Mouse (Mus musculus) stomach, embryonic 14.5 days (tissue): ENCODE measurements around the gene Palld. TPM values are rescaled to one million over a fixed set of nuclear protein-coding genes. Genes with fewer than 3 reads are reported as not detected.

Experiments used
- ATAC-seq: fragments of 200-750 bp; cut with Nextera tagmentation; 2 replicates; pipeline ENCODE4 v1.8.0; 2017; ENCODE audit warnings: low read depth, moderate TSS enrichment; ENCODE audit not compliant: insufficient number of reproducible peaks, insufficient read depth, low FRiP score
- H3K27ac ChIP-seq: fragments of 300-500 bp; sonication (generic); 2 replicates; pipeline ENCODE4 v1.5.1; 2014; ENCODE audit warnings: mild to moderate bottlenecking, low read length, moderate library complexity, mixed read lengths
- H3K27me3 ChIP-seq: fragments of 300-500 bp; sonication (generic); 2 replicates; pipeline ENCODE4 v1.6.1; 2014; ENCODE audit warnings: low read length, control low read depth, mixed read lengths; ENCODE audit not compliant: control insufficient read depth, insufficient read depth
- H3K36me3 ChIP-seq: fragments of 300-500 bp; sonication (generic); 2 replicates; pipeline ENCODE4 v1.6.1; 2014; ENCODE audit warnings: mild to moderate bottlenecking, control low read depth, low read length, moderate library complexity, mixed read lengths; ENCODE audit not compliant: control insufficient read depth, insufficient read depth
- H3K4me1 ChIP-seq: fragments of 300-500 bp; sonication (generic); 2 replicates; pipeline ENCODE4 v1.6.1; 2014; ENCODE audit warnings: low read length, control low read depth, mixed read lengths; ENCODE audit not compliant: control insufficient read depth, insufficient read depth
- H3K4me2 ChIP-seq: fragments of 300-500 bp; sonication (generic); replicated peaks from 2 replicates; pipeline ENCODE4 v1.6.1; 2014; ENCODE audit warnings: low read depth, low read length, control low read depth
- H3K4me3 ChIP-seq: fragments of 300-500 bp; sonication (generic); 2 replicates; pipeline ENCODE4 v1.5.1; 2014; ENCODE audit warnings: low read depth, low read length, control low read depth
- H3K9ac ChIP-seq: fragments of 300-500 bp; sonication (generic); replicated peaks from 2 replicates; pipeline ENCODE4 v1.6.1; 2014; ENCODE audit warnings: low read depth, mild to moderate bottlenecking, control low read depth, low read length, moderate library complexity, mixed read lengths
- H3K9me3 ChIP-seq: fragments of 300-500 bp; sonication (generic); 2 replicates; pipeline ENCODE4 v1.6.1; 2016; ENCODE audit warnings: low read depth, low read length, control low read depth; ENCODE audit not compliant: control insufficient read depth
- WGBS: fragments of 180-500 bp; shearing (Covaris S2); extraction: QIAGEN DNeasy Blood & Tissue Kit; methylation state at CpG from one replicate; pipeline ENCODE4 v1.1.7; 2014; 5-methylcytosine and 5-hydroxymethylcytosine counted together
- polyA plus RNA-seq: library from polyadenylated mRNA; unstranded; fragments of >200 nt; fragmentation: Nextera tagmentation; extraction: Ambion mirVana; gene quantifications from 2 replicates; pipeline ENCODE4 v1.2.1, GENCODE M21; 2014

The Palld gene
- polyA plus RNA-seq, 1 experiment from 2014 or later: 91.0 TPM

- 85% methylated on average over 3 of the region's 3 CpGs for WGBS
- no peaks in the 10 kb centered on the region for H3K27me3 ChIP-seq
Observed at GRCm38 (mm10) chr8:61617049-61617448, 285.4 kb downstream of the Palld start.

GRCm38 (mm10) chr8:61615711-61616697 lies 286.5 kb downstream of the Palld start:
- 62% methylated on average over 9 of the region's 9 CpGs for WGBS

More at GRCm38 (mm10) chr8:61617049-61617448, 285.4 kb downstream of the Palld start:
- Histone ChIP-seq H3K4me2 (no peak overlapping the region), H3K36me3 (no peaks in the 10 kb centered on the region), H3K9ac (no peak overlapping the region), H3K9me3 (no peaks in the 10 kb centered on the region), H3K27ac (no peak overlapping the region), H3K4me3 (no peak overlapping the region), H3K4me1 (no peaks in the 10 kb centered on the region)
- ATAC-seq: no peak

GRCm38 (mm10) chr8:61611741-61612140 lies 290.7 kb downstream of the Palld start:
- Histone ChIP-seq H3K27me3 (no peaks in the 10 kb centered on the region), H3K4me1 (0 out of 2 replicates have a peak, but pooled peaks cover 8% of the 10 kb centered on the region), H3K9ac (no peak overlapping the region), H3K36me3 (no peaks in the 10 kb centered on the region), H3K27ac (no peak overlapping the region), H3K9me3 (no peaks in the 10 kb centered on the region), H3K4me2 (no peak overlapping the region), H3K4me3 (no peak overlapping the region)
- 79% methylated on average over 6 of the region's 6 CpGs for WGBS
- ATAC-seq: no peak

More at GRCm38 (mm10) chr8:61615711-61616697, 286.5 kb downstream of the Palld start:
- Histone ChIP-seq H3K27me3 (no peaks in the 10 kb centered on the region), H3K36me3 (no peaks in the 10 kb centered on the region), H3K27ac (no peak overlapping the region), H3K4me1 (no peaks in the 10 kb centered on the region), H3K4me3 (no peak overlapping the region), H3K9me3 (no peaks in the 10 kb centered on the region), H3K9ac (no peak overlapping the region), H3K4me2 (no peak overlapping the region)
- no peak for ATAC-seq

- ATAC-seq: no peak
- Histone ChIP-seq H3K9me3 (no peaks in the 10 kb centered on the region), H3K4me3 (no peak overlapping the region), H3K4me2 (no peak overlapping the region), H3K9ac (no peak overlapping the region), H3K27ac (no peak overlapping the region), H3K36me3 (no peaks in the 10 kb centered on the region), H3K27me3 (no peaks in the 10 kb centered on the region), H3K4me1 (0 out of 2 replicates have a peak, but pooled peaks cover 8% of the 10 kb centered on the region)
- whole genome bisulfite sequencing: 88% methylated on average over 7 of the region's 7 CpGs
Observed at GRCm38 (mm10) chr8:61611077-61611476, 291.4 kb downstream of the Palld start.

GRCm38 (mm10) chr8:61610546-61610945 lies 291.9 kb downstream of the Palld start:
- no peak for ATAC-seq
- 82% methylated on average over 5 of the region's 5 CpGs for WGBS
- H3K36me3 ChIP-seq: no peaks in the 10 kb centered on the region
- H3K27ac ChIP-seq: no peak overlapping the region
- H3K9ac ChIP-seq: no peak overlapping the region
- H3K27me3 ChIP-seq: no peaks in the 10 kb centered on the region
- no peak overlapping the region for H3K4me2 ChIP-seq
- H3K4me3 ChIP-seq: no peak overlapping the region
- peaks cover 8% of the 10 kb centered on the region; the same call in 1 of the 2 replicates for H3K4me1 ChIP-seq
- H3K9me3 ChIP-seq: no peaks in the 10 kb centered on the region

GRCm38 (mm10) chr8:61607463-61607813 lies 295.1 kb downstream of the Palld start:
- no peaks in the 10 kb centered on the region for H3K36me3 ChIP-seq
- H3K27me3 ChIP-seq: no peaks in the 10 kb centered on the region
- ATAC-seq: peak; percentile 20; the same call in 1 of the 2 replicates
- 17% methylated on average over 6 of the region's 6 CpGs for WGBS
- no peak overlapping the region for H3K9ac ChIP-seq
- no peak overlapping the region for H3K4me3 ChIP-seq
- peaks cover 8% of the 10 kb centered on the region; the same call in 1 of the 2 replicates for H3K4me1 ChIP-seq
- peak overlapping the region; percentile 95 for H3K27ac ChIP-seq
- H3K4me2 ChIP-seq: 0 out of 2 replicates have a peak overlapping the region, but pooled peaks have one; percentile 21
- H3K9me3 ChIP-seq: no peaks in the 10 kb centered on the region

- WGBS: 11% methylated on average over 8 of the region's 8 CpGs
Observed at GRCm38 (mm10) chr8:61606795-61607462, 295.6 kb downstream of the Palld start.

GRCm38 (mm10) chr8:61604871-61605270 lies 297.6 kb downstream of the Palld start:
- Histone ChIP-seq H3K27me3 (no peaks in the 10 kb centered on the region), H3K4me1 (peaks cover 6% of the 10 kb centered on the region; the same call in 1 of the 2 replicates), H3K27ac (no peak overlapping the region), H3K36me3 (no peaks in the 10 kb centered on the region), H3K9ac (no peak overlapping the region), H3K4me2 (no peak overlapping the region), H3K4me3 (no peak overlapping the region), H3K9me3 (no peaks in the 10 kb centered on the region)
- 94% methylated on average over 2 of the region's 2 CpGs for WGBS
- no peak for ATAC-seq

More at GRCm38 (mm10) chr8:61606795-61607462, 295.6 kb downstream of the Palld start:
- ATAC-seq: peak; percentile 91
- H3K9ac ChIP-seq: no peak overlapping the region
- peak overlapping the region; percentile 95 for H3K27ac ChIP-seq
- no peaks in the 10 kb centered on the region for H3K27me3 ChIP-seq
- H3K9me3 ChIP-seq: no peaks in the 10 kb centered on the region
- no peaks in the 10 kb centered on the region for H3K36me3 ChIP-seq
- H3K4me2 ChIP-seq: peak overlapping the region; percentile 21
- peaks cover 8% of the 10 kb centered on the region; the same call in 1 of the 2 replicates for H3K4me1 ChIP-seq
- H3K4me3 ChIP-seq: no peak overlapping the region
